Mouse (Mus musculus) monocyte, adult 5-6 weeks (primary cell): ENCODE results near the gene Axin2. TPM values are rescaled to one million over a fixed set of nuclear protein-coding genes. Genes with fewer than 3 reads are reported as not detected.
"Not testable (repeated sequence)": the region's sequence is repeated elsewhere in the genome, so short reads cannot be mapped to it uniquely, and the experiment has no call there.

Source experiments
- ATAC-seq: fragments of 153-309, 156-312 bp; replicated peaks from 2 replicates; pipeline ENCODE4 v1.8.0; 2017; ENCODE audit warnings: mild to moderate bottlenecking; ENCODE audit not compliant: low TSS enrichment, insufficient number of reproducible peaks, severe bottlenecking, poor library complexity, low FRiP score
- total RNA-seq: library from RNA; stranded (forward); fragments of 200-1000, 200-491, 200-594 nt; gene quantifications from 3 replicates; pipeline ENCODE4 v1.2.3, GENCODE M21; 2017

Axin2 gene
- total RNA-seq = 1.5 to 5.5 TPM (median 2.2 TPM) in 3 replicates

- ATAC-seq = no peak
Measured at GRCm38 (mm10) chr11:108920158-108920635, at the start of gene Axin2. Axin2 (plus strand) TSS chr11:108920349.

- not testable (repeated sequence) for ATAC-seq
Measured at GRCm38 (mm10) chr11:108871284-108871683, 48.9 kb upstream of the Axin2 start.

- ATAC-seq = no peak
Measured at GRCm38 (mm10) chr11:108871748-108872147, 48.4 kb upstream of the Axin2 start.

- no peak for ATAC-seq
Measured at GRCm38 (mm10) chr11:108876633-108877205, 43.4 kb upstream of the Axin2 start.

GRCm38 (mm10) chr11:108877520-108877919, 42.6 kb upstream of the Axin2 start:
- ATAC-seq = no peak

GRCm38 (mm10) chr11:108880546-108880945, 39.6 kb upstream of the Axin2 start:
- no peak for ATAC-seq

- no peak for ATAC-seq
Measured at GRCm38 (mm10) chr11:108881662-108882061, 38.5 kb upstream of the Axin2 start.

GRCm38 (mm10) chr11:108885276-108885896, 34.8 kb upstream of the Axin2 start:
- ATAC-seq = no peak

GRCm38 (mm10) chr11:108886060-108886459, 34.1 kb upstream of the Axin2 start:
- ATAC-seq = no peak

GRCm38 (mm10) chr11:108889121-108889520, 31.0 kb upstream of the Axin2 start:
- no peak for ATAC-seq

- no peak for ATAC-seq
Measured at GRCm38 (mm10) chr11:108890544-108890943, 29.6 kb upstream of the Axin2 start.

- no peak for ATAC-seq
Measured at GRCm38 (mm10) chr11:108891111-108891870, 28.9 kb upstream of the Axin2 start.

GRCm38 (mm10) chr11:108891871-108892380, 28.2 kb upstream of the Axin2 start:
- ATAC-seq = no peak

- ATAC-seq = no peak
Measured at GRCm38 (mm10) chr11:108892406-108892805, 27.7 kb upstream of the Axin2 start.

GRCm38 (mm10) chr11:108893232-108893790, 26.8 kb upstream of the Axin2 start:
- no peak for ATAC-seq

GRCm38 (mm10) chr11:108893855-108894510, 26.2 kb upstream of the Axin2 start:
- ATAC-seq = no peak

- no peak for ATAC-seq
Measured at GRCm38 (mm10) chr11:108897034-108897433, 23.1 kb upstream of the Axin2 start.

- no peak for ATAC-seq
Measured at GRCm38 (mm10) chr11:108898063-108898462, 22.1 kb upstream of the Axin2 start.

- ATAC-seq = no peak
Measured at GRCm38 (mm10) chr11:108898483-108898882, 21.7 kb upstream of the Axin2 start.
